ENCODE assay signal across 27 mouse cellular contexts in genomic region chr3:79490102-79490501, GRCm38 (mm10).
A peak's percentile ranks its signal among the peaks of the same experiment; 100 is the strongest.
DNase-seq lines count a peak whose midpoint lies in the region; ATAC-seq and TF ChIP-seq lines count a peak whose summit lies in the region.
"Had no signal": no experiment of that assay in that cellular context is flagged by ENCODE, and none has a peak within 500 bp of the region (broad histone marks: within the 10 kb centered on the region; RNA-seq: fewer than 3 reads in every experiment).

No protein-coding gene starts in this region.

- no peaks in the 10 kb centered on the region for H3K27me3 ChIP-seq in lung, postnatal 0 days (replicated peaks; ENCODE audit: insufficient read depth, low read length)
- no peaks in the 10 kb centered on the region for H3K27me3 ChIP-seq in stomach, embryonic 16.5 days (ENCODE audit: control insufficient read depth, insufficient read depth, low read length)
- no peaks in the 10 kb centered on the region for H3K27me3 ChIP-seq in kidney, embryonic 14.5 days (ENCODE audit: control insufficient read depth, insufficient read depth, low read length)
- H3K27me3 ChIP-seq: embryonic facial prominence, embryonic 12.5 days; embryonic facial prominence, embryonic 15.5 days; forebrain, embryonic 12.5 days; forebrain, embryonic 15.5 days; heart, embryonic 13.5 days had no signal

- peaks cover 25% of the 10 kb centered on the region for H3K36me3 ChIP-seq in lung, postnatal 0 days (ENCODE audit: insufficient read depth, low read length)
- H3K36me3 ChIP-seq in stomach, embryonic 16.5 days (ENCODE audit: control insufficient read depth, insufficient read depth, low read length), result peaks cover 12% of the 10 kb centered on the region; the same call in 1 of the 2 replicates
- peaks cover 11% of the 10 kb centered on the region; the same call in 1 of the 2 replicates for H3K36me3 ChIP-seq in kidney, embryonic 14.5 days (ENCODE audit: control insufficient read depth, insufficient read depth, low read length)

- 59% methylated on average over 5 of the region's 5 CpGs for WGBS in lung, postnatal 0 days
- WGBS in stomach, embryonic 16.5 days, result 75% methylated on average over 5 of the region's 5 CpGs
- WGBS in kidney, embryonic 14.5 days, result 89% methylated on average over 5 of the region's 5 CpGs

- ATAC-seq in frontal cortex, adult (ENCODE audit: low TSS enrichment), result peak; percentile 64; the same call in 1 of the 2 replicates
- ATAC-seq in lung, postnatal 0 days, result peak; percentile 62
- peak; percentile 72; the same call in 1 of the 2 replicates for ATAC-seq in stomach, embryonic 16.5 days (ENCODE audit: insufficient read depth, low FRiP score)
- no peak for ATAC-seq in kidney, embryonic 14.5 days (ENCODE audit: low FRiP score, low TSS enrichment)
- ATAC-seq: forebrain, embryonic 15.5 days; hindbrain, postnatal 0 days had no signal

- no peak overlapping the region for H3K9ac ChIP-seq in lung, postnatal 0 days (replicated peaks; ENCODE audit: low read depth)
- no peak overlapping the region for H3K9ac ChIP-seq in stomach, embryonic 16.5 days (ENCODE audit: low read length)
- no peak overlapping the region for H3K9ac ChIP-seq in kidney, embryonic 14.5 days (ENCODE audit: low read depth, low read length)
- H3K9ac ChIP-seq: embryonic facial prominence, embryonic 12.5 days; embryonic facial prominence, embryonic 15.5 days; forebrain, embryonic 12.5 days; forebrain, embryonic 15.5 days; heart, embryonic 13.5 days; hindbrain, embryonic 14.5 days had no signal

- no peak overlapping the region for H3K27ac ChIP-seq in lung, postnatal 0 days (ENCODE audit: low read length)
- H3K27ac ChIP-seq in stomach, embryonic 16.5 days (ENCODE audit: low read length), result peak overlapping the region; percentile 7; the same call in 1 of the 2 replicates
- H3K27ac ChIP-seq in kidney, embryonic 14.5 days (ENCODE audit: low read depth, low read length), result no peak overlapping the region
- H3K27ac ChIP-seq: embryonic facial prominence, embryonic 12.5 days; embryonic facial prominence, embryonic 15.5 days; forebrain, embryonic 12.5 days; forebrain, embryonic 15.5 days; gastrocnemius, adult 2 months; heart, adult 2 months; heart, embryonic 10.5 days; heart, embryonic 13.5 days; hindbrain, embryonic 14.5 days; hindbrain, postnatal 0 days had no signal

- no peak for TF ChIP-seq CTCF in lung, postnatal 0 days (IDR thresholded peaks at IDR 0.05)

- no peaks in the 10 kb centered on the region for H3K4me1 ChIP-seq in lung, postnatal 0 days (ENCODE audit: insufficient read depth, low read depth, low read length)
- H3K4me1 ChIP-seq in stomach, embryonic 16.5 days (ENCODE audit: control insufficient read depth, insufficient read depth, low read length), result no peaks in the 10 kb centered on the region
- no peaks in the 10 kb centered on the region for H3K4me1 ChIP-seq in kidney, embryonic 14.5 days (ENCODE audit: control insufficient read depth, insufficient read depth, low read length)
- H3K4me1 ChIP-seq: embryonic facial prominence, embryonic 12.5 days; embryonic facial prominence, embryonic 15.5 days; forebrain, embryonic 12.5 days; forebrain, embryonic 15.5 days; heart, embryonic 10.5 days had no signal

- TF ChIP-seq EP300 in lung, postnatal 0 days (IDR thresholded peaks at IDR 0.05), result no peak

- H3K4me2 ChIP-seq in lung, postnatal 0 days (replicated peaks; ENCODE audit: low read depth, low read length), result no peak overlapping the region
- H3K4me2 ChIP-seq in stomach, embryonic 16.5 days (ENCODE audit: low read depth, low read length), result no peak overlapping the region
- no peak overlapping the region for H3K4me2 ChIP-seq in kidney, embryonic 14.5 days (replicated peaks; ENCODE audit: low read depth, low read length)
- H3K4me2 ChIP-seq: embryonic facial prominence, embryonic 12.5 days; embryonic facial prominence, embryonic 15.5 days; forebrain, embryonic 12.5 days; forebrain, embryonic 15.5 days; heart, embryonic 13.5 days; hindbrain, embryonic 14.5 days had no signal

- H3K9me3 ChIP-seq in lung, postnatal 0 days (ENCODE audit: low read length), result no peaks in the 10 kb centered on the region
- no peaks in the 10 kb centered on the region for H3K9me3 ChIP-seq in stomach, embryonic 16.5 days (replicated peaks; ENCODE audit: control insufficient read depth, low read length)
- no peaks in the 10 kb centered on the region for H3K9me3 ChIP-seq in kidney, embryonic 14.5 days (ENCODE audit: control insufficient read depth, low read length)
- H3K9me3 ChIP-seq: embryonic facial prominence, embryonic 12.5 days; embryonic facial prominence, embryonic 15.5 days; forebrain, embryonic 12.5 days; forebrain, embryonic 15.5 days; heart, embryonic 10.5 days; heart, embryonic 13.5 days had no signal

- DNase-seq in frontal cortex, postnatal 14 days (ENCODE audit: low spot score in 2 of 2), result no peak
- DNase-seq in lung, postnatal 0 days (ENCODE audit: low spot score), result peak; percentile 51
- no peak for DNase-seq in lung, postnatal 10 days
- DNase-seq in left cerebral cortex, postnatal 4 days, result no peak
- DNase-seq: adrenal gland, postnatal 10 days; adrenal gland, postnatal 36 days; cerebellum, adult 11 months; cerebellum, adult 2 months; cerebellum, adult 9-11 months; cerebellum, postnatal 25 days; gastrocnemius, adult 2 months; gastrocnemius, postnatal 14 days; heart, adult 2 months; heart, postnatal 14 days; heart, postnatal 4 days had no signal

- intact Hi-C loops in left cerebral cortex, postnatal 4 days (cut with DNase I), result no loop called here

- H3K4me3 ChIP-seq in lung, postnatal 0 days (ENCODE audit: low read depth, low read length), result no peak overlapping the region
- H3K4me3 ChIP-seq in stomach, embryonic 16.5 days (replicated peaks; ENCODE audit: low read length), result no peak overlapping the region
- no peak overlapping the region for H3K4me3 ChIP-seq in kidney, embryonic 14.5 days (ENCODE audit: low read length)
- H3K4me3 ChIP-seq: embryonic facial prominence, embryonic 12.5 days; embryonic facial prominence, embryonic 15.5 days; erythroblast, embryonic 14.5 days; forebrain, embryonic 12.5 days; forebrain, embryonic 15.5 days; gastrocnemius, adult 2 months; heart, adult 2 months; heart, embryonic 10.5 days; heart, embryonic 13.5 days had no signal
